Mouse (Mus musculus) lung, postnatal 0 days (tissue): Measurements from ENCODE around the gene Sept1.

Experiments
- CTCF ChIP-seq: IDR thresholded peaks from 2 replicates; pipeline ENCODE4 v1.5.1; 2016; ENCODE audit warnings: antibody characterized with exemption, mild to moderate bottlenecking
- EP300 ChIP-seq: IDR thresholded peaks from 2 replicates; pipeline ENCODE4 v1.6.1; 2016; ENCODE audit warnings: antibody characterized with exemption, mild to moderate bottlenecking, control low read depth

- TF ChIP-seq CTCF (no peak), EP300 (no peak)
These were observed 21.8 kb downstream of the Sept1 start for GRCm38 (mm10) chr7:127211014-127211745.
